Mouse (Mus musculus) CH12.LX (cell line): ENCODE results near the gene Skor1. TPM values are rescaled to one million over a fixed set of nuclear protein-coding genes. Genes with fewer than 3 reads are reported as not detected.

Experiments used
- DNase-seq: peaks from one replicate; pipeline ENCODE4 v3.0.0-alpha.2; 2013; ENCODE audit errors: extremely low read depth
- H3K27ac ChIP-seq: 2 replicates; pipeline ENCODE4 v1.5.1; 2012; ENCODE audit warnings: low read depth, mild to moderate bottlenecking, control low read depth, moderate library complexity; ENCODE audit not compliant: insufficient read depth
- H3K27me3 ChIP-seq: replicated peaks from 2 replicates; pipeline ENCODE3; 2012; ENCODE audit warnings: inconsistent platforms
- H3K36me3 ChIP-seq, 2 experiments: replicated peaks in 1 of 2; 2 replicates each; pipeline versions ENCODE3 to v1.6.1; 2012; ENCODE audit warnings: inconsistent platforms in 1 of 2, low read length in 1 of 2, mild to moderate bottlenecking in 1 of 2, mixed read lengths in 1 of 2, moderate library complexity in 1 of 2; ENCODE audit not compliant: control insufficient read depth in 1 of 2, insufficient read depth in 1 of 2
- H3K4me1 ChIP-seq, 2 experiments: 2 replicates each; pipeline ENCODE4 v1.6.1; 2012; ENCODE audit warnings: inconsistent platforms in 1 of 2, moderate library complexity in 1 of 2; ENCODE audit not compliant: insufficient read depth in 2 of 2, control insufficient read depth in 1 of 2
- H3K4me2 ChIP-seq: 2 replicates; pipeline ENCODE4 v1.6.1; 2012; ENCODE audit warnings: low read depth, mild to moderate bottlenecking, control low read depth; ENCODE audit not compliant: poor library complexity, insufficient read depth, severe bottlenecking
- H3K4me3 ChIP-seq, 3 experiments: fragments of 150-350 bp in 1 of 3; sonication (generic) in 1 of 3; replicated peaks in 1 of 3; 2 replicates each; pipeline versions ENCODE3 to v1.5.1; 2011 to 2012; ENCODE audit warnings: low read depth in 2 of 3, low read length in 2 of 3, mild to moderate bottlenecking in 2 of 3, moderate library complexity in 2 of 3, control low read depth in 1 of 3, improper control_type of control experiment in 1 of 3, inconsistent platforms in 1 of 3, mixed read lengths in 1 of 3; ENCODE audit not compliant: poor library complexity in 1 of 3
- H3K79me2 ChIP-seq: replicated peaks from 2 replicates; pipeline ENCODE4 v1.6.1; 2012; ENCODE audit warnings: mild to moderate bottlenecking, moderate library complexity; ENCODE audit not compliant: control insufficient read depth, poor library complexity, insufficient read depth, severe bottlenecking; ENCODE audit errors: extremely low read depth
- H3K9ac ChIP-seq: 2 replicates; pipeline ENCODE4 v1.6.1; 2012; ENCODE audit warnings: low read depth, mild to moderate bottlenecking, control low read depth, moderate library complexity; ENCODE audit not compliant: insufficient read depth
- H3K9me3 ChIP-seq: replicated peaks from 2 replicates; pipeline ENCODE3; 2012; ENCODE audit warnings: low read length, inconsistent platforms, mixed read lengths
- BHLHE40 ChIP-seq: IDR thresholded peaks from 2 replicates; pipeline ENCODE4 v1.6.1; 2011; ENCODE audit warnings: mild to moderate bottlenecking, low read depth, low read length, improper control_type of control experiment
- CHD1 ChIP-seq: IDR thresholded peaks from 2 replicates; pipeline ENCODE4 v1.6.1; 2012; ENCODE audit warnings: low read depth, low read length, improper control_type of control experiment, inconsistent platforms
- CHD2 ChIP-seq: IDR thresholded peaks from 2 replicates; pipeline ENCODE4 v1.6.1; 2011; ENCODE audit warnings: low read length, improper control_type of control experiment
- E2F4 ChIP-seq: IDR thresholded peaks from 2 replicates; pipeline ENCODE4 v1.6.1; 2011; ENCODE audit warnings: low read depth, low read length, improper control_type of control experiment; ENCODE audit not compliant: insufficient replicate concordance
- ELF1 ChIP-seq: IDR thresholded peaks from 2 replicates; pipeline ENCODE4 v1.6.1; 2014; ENCODE audit warnings: low read depth, mild to moderate bottlenecking, inconsistent platforms, low read length, improper control_type of control experiment
- EP300 ChIP-seq: IDR thresholded peaks from 2 replicates; pipeline ENCODE4 v1.6.1; 2011; ENCODE audit warnings: low read length, improper control_type of control experiment
- ETS1 ChIP-seq: conservative IDR thresholded peaks from 2 replicates; pipeline ENCODE4 v1.6.1; 2012; ENCODE audit warnings: low read depth, mild to moderate bottlenecking, inconsistent platforms, low read length, improper control_type of control experiment, moderate library complexity
- GABPA ChIP-seq: IDR thresholded peaks from 2 replicates; pipeline ENCODE4 v1.6.1; 2012; ENCODE audit warnings: low read depth, low read length, improper control_type of control experiment, inconsistent platforms; ENCODE audit not compliant: insufficient replicate concordance
- HCFC1 ChIP-seq: IDR thresholded peaks from 2 replicates; pipeline ENCODE4 v1.6.1; 2012; ENCODE audit warnings: low read depth, mild to moderate bottlenecking, inconsistent platforms, low read length, improper control_type of control experiment
- IRF4 ChIP-seq: IDR thresholded peaks from 2 replicates; pipeline ENCODE4 v1.6.1; 2014; ENCODE audit warnings: low read depth, mild to moderate bottlenecking, inconsistent platforms, low read length, improper control_type of control experiment
- JUN ChIP-seq: IDR thresholded peaks from 2 replicates; pipeline ENCODE4 v1.6.1; 2011; ENCODE audit warnings: low read depth, mild to moderate bottlenecking, low read length, improper control_type of control experiment, moderate library complexity; ENCODE audit not compliant: insufficient read depth
- JUND ChIP-seq: conservative IDR thresholded peaks from 2 replicates; pipeline ENCODE4 v1.6.1; 2011; ENCODE audit warnings: low read depth, low read length, improper control_type of control experiment
- KAT2A ChIP-seq: IDR thresholded peaks from 2 replicates; pipeline ENCODE4 v1.6.1; 2012; ENCODE audit warnings: low read length, improper control_type of control experiment, inconsistent platforms; ENCODE audit not compliant: insufficient replicate concordance
- MAFK ChIP-seq: IDR thresholded peaks from 2 replicates; pipeline ENCODE4 v1.6.1; 2011; ENCODE audit warnings: low read length, improper control_type of control experiment; ENCODE audit not compliant: insufficient replicate concordance
- MAZ ChIP-seq: IDR thresholded peaks from 2 replicates; pipeline ENCODE4 v1.6.1; 2012; ENCODE audit warnings: low read depth, mild to moderate bottlenecking, inconsistent platforms, low read length, improper control_type of control experiment, moderate library complexity
- MXI1 ChIP-seq: IDR thresholded peaks from 2 replicates; pipeline ENCODE4 v1.6.1; 2011; ENCODE audit warnings: mild to moderate bottlenecking, low read depth, low read length, improper control_type of control experiment
- MYC ChIP-seq: IDR thresholded peaks from 2 replicates; pipeline ENCODE4 v1.6.1; 2011; ENCODE audit warnings: low read depth, mild to moderate bottlenecking, improper control_type of control experiment, low read length
- NELFE ChIP-seq: IDR thresholded peaks from 2 replicates; pipeline ENCODE4 v1.6.1; 2011; ENCODE audit warnings: low read depth, low read length, improper control_type of control experiment
- PAX5 ChIP-seq: IDR thresholded peaks from 2 replicates; pipeline ENCODE4 v1.6.1; 2012; ENCODE audit warnings: low read length, inconsistent platforms, mixed read lengths
- RCOR1 ChIP-seq: conservative IDR thresholded peaks from 2 replicates; pipeline ENCODE4 v1.6.1; 2012; ENCODE audit warnings: low read depth, mild to moderate bottlenecking, inconsistent platforms, low read length, improper control_type of control experiment
- SMC3 ChIP-seq: IDR thresholded peaks from 2 replicates; pipeline ENCODE4 v1.6.1; 2011; ENCODE audit warnings: low read depth, low read length, improper control_type of control experiment
- TBP ChIP-seq: conservative IDR thresholded peaks from 2 replicates; pipeline ENCODE4 v1.6.1; 2011; ENCODE audit warnings: low read depth, low read length, improper control_type of control experiment
- TCF12 ChIP-seq: IDR thresholded peaks from 2 replicates; pipeline ENCODE4 v1.6.1; 2014; ENCODE audit warnings: low read depth, mild to moderate bottlenecking, inconsistent platforms, low read length, improper control_type of control experiment
- USF1 ChIP-seq: IDR thresholded peaks from 2 replicates; pipeline ENCODE4 v1.6.1; 2014; ENCODE audit warnings: low read depth, mild to moderate bottlenecking, inconsistent platforms, low read length, improper control_type of control experiment
- USF2 ChIP-seq: conservative IDR thresholded peaks from 2 replicates; pipeline ENCODE4 v1.6.1; 2011; ENCODE audit warnings: low read depth, low read length, improper control_type of control experiment
- ZC3H11A ChIP-seq: IDR thresholded peaks from 2 replicates; pipeline ENCODE4 v1.6.1; 2012; ENCODE audit warnings: low read depth, mild to moderate bottlenecking, inconsistent platforms, low read length, improper control_type of control experiment
- ZNF384 ChIP-seq: IDR thresholded peaks from 2 replicates; pipeline ENCODE4 v1.6.1; 2012; ENCODE audit warnings: low read depth, low read length, improper control_type of control experiment, inconsistent platforms
- dilution Hi-C: fragments of 300-500 bp; cut with MboI; formaldehyde crosslinking; loops from 2 replicates; pipeline ENCODE4 v1.14.3; 2020; ENCODE audit warnings: low sequenced_read_pairs; ENCODE audit not compliant: extremely low pct_unique_long_range_greater_than_20kb, extremely low pct_ligation_motif_present
- in situ Hi-C: fragments of 300-500 bp; cut with MboI; formaldehyde crosslinking; loops from 3 replicates; pipeline ENCODE4 v1.14.3; 2019; ENCODE audit warnings: low sequenced_read_pairs, low pct_ligation_motif_present, low pct_unique_long_range_greater_than_20kb, mixed read lengths
- polyA plus RNA-seq: library from polyadenylated mRNA; unstranded; fragments of >175 nt; gene quantifications from 2 replicates; pipeline ENCODE4 v1.2.1, GENCODE M21; 2012; ENCODE audit warnings: low read depth; ENCODE audit not compliant: insufficient read length
- total RNA-seq, 2 experiments: library from RNA; depleted of rRNA; stranded (reverse); fragments of 300-350 nt in 1 of 2; fragments of >200 nt in 1 of 2; gene quantifications; 2 replicates each; pipeline ENCODE4 v1.2.3; 2012 to 2014

Gene Skor1
- total and polyA plus RNA-seq, 3 experiments = not detected

DNA sequence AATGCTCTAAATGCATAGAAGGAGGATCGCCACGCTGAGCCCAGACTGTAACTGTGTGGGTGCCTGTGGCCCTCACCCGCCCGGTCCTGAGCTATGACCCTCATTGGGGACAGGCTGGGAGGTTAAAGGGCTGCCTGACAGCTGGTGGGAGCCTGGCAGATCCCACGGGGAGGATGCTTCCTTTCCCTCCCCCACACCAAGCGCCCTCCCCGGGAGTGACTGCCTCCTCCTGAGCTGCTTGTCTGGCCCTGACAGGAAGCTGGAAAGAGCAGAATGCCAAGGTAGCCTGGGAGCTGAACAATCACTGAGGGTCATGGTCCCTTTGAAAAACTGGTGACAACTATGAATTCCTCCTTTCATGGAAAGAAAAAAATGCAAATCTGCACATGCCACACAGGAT, 38.5 kb upstream of the Skor1 start:
- no peak overlapping the region for H3K9ac ChIP-seq
- H3K27me3 ChIP-seq = no peaks in the 10 kb centered on the region
- H3K36me3 ChIP-seq = peaks cover 0 to 45% of the 10 kb centered on the region in 2 experiments
- in situ Hi-C loops (no loop called here), dilution Hi-C loops (no loop called here)
- no peaks in the 10 kb centered on the region for H3K9me3 ChIP-seq
- no peaks in the 10 kb centered on the region for H3K79me2 ChIP-seq
- TF ChIP-seq USF2 = no peak
- TF ChIP-seq MXI1 = no peak
- no peak for TF ChIP-seq E2F4
- TF ChIP-seq BHLHE40 = no peak
- TF ChIP-seq ELF1 = no peak
- no peak for TF ChIP-seq TCF12
- no peak for TF ChIP-seq ZNF384
- TF ChIP-seq TBP = no peak
- no peak for TF ChIP-seq MYC
- TF ChIP-seq CHD2 = no peak
- TF ChIP-seq EP300 = no peak
- DNase-seq = no peak
- no peak overlapping the region for H3K4me3 ChIP-seq
- H3K4me2 ChIP-seq = no peak overlapping the region
- no peak overlapping the region for H3K27ac ChIP-seq
- peaks cover 0 to under 1% of the 10 kb centered on the region in 2 experiments; a peak in 1 of 4 replicates for H3K4me1 ChIP-seq

DNA sequence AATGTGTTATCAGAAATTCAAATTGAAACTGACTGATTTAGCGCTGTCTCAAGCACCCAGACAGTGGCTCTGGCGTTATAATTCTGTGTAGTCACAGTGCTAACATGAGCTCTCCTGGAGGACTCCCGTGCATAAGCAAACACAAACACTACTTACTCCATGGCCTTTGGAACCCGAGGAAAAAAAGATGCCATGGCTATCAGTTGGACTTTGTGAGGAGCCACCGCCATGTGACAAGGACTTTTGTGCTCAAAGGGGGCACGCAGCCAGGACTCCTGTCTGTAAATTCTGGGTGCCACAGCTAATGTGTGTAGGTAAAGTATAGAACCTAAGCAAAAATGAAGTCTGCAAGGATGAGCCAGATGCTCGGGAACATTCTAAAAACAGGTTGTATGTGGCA, 36.5 kb upstream of the Skor1 start:
- dilution Hi-C loops = no loop called here

More for the DNA sequence above, 36.5 kb upstream of the Skor1 start:
- Histone ChIP-seq H3K79me2 (no peaks in the 10 kb centered on the region), H3K9ac (no peak overlapping the region), H3K27ac (no peak overlapping the region), H3K4me2 (no peak overlapping the region), H3K4me3 (no peak overlapping the region), H3K4me1 (no peaks in the 10 kb centered on the region), H3K9me3 (no peaks in the 10 kb centered on the region), H3K27me3 (no peaks in the 10 kb centered on the region), H3K36me3 (peaks cover 0 to 47% of the 10 kb centered on the region in 2 experiments)
- in situ Hi-C loops = no loop called here
- no peak for DNase-seq
- TF ChIP-seq ETS1 (no peak), IRF4 (no peak), NELFE (no peak), CHD1 (no peak), JUN (no peak), PAX5 (no peak), ZC3H11A (no peak), SMC3 (no peak), HCFC1 (no peak), KAT2A (no peak), GABPA (no peak), MAFK (no peak), RCOR1 (no peak), JUND (no peak), MAZ (no peak), ELF1 (no peak), MYC (no peak), USF1 (no peak)
